In genomic region chr10:93763074-93763473, GRCm38 (mm10) we compare ENCODE assay signal across 8 mouse cellular contexts.
DNase-seq lines count a peak whose midpoint lies in the region; ATAC-seq lines count a peak whose summit lies in the region.

No protein-coding gene starts in this region.

- no peak overlapping the region for H3K4me3 ChIP-seq in forebrain, embryonic 10.5 days
- no peak overlapping the region for H3K4me3 ChIP-seq in forebrain, embryonic 12.5 days (replicated peaks)
- H3K4me3 ChIP-seq in neural tube, embryonic 15.5 days (replicated peaks), result no peak overlapping the region

- no peaks in the 10 kb centered on the region for H3K9me3 ChIP-seq in forebrain, embryonic 10.5 days
- no peaks in the 10 kb centered on the region for H3K9me3 ChIP-seq in forebrain, embryonic 12.5 days
- H3K9me3 ChIP-seq in neural tube, embryonic 15.5 days (replicated peaks), result no peaks in the 10 kb centered on the region

- peaks cover 14% of the 10 kb centered on the region for H3K4me1 ChIP-seq in forebrain, embryonic 10.5 days
- peaks cover 2% of the 10 kb centered on the region for H3K4me1 ChIP-seq in forebrain, embryonic 12.5 days
- H3K4me1 ChIP-seq in neural tube, embryonic 15.5 days, result no peaks in the 10 kb centered on the region

- ATAC-seq in forebrain, embryonic 12.5 days (ENCODE audit: low FRiP score), result no peak
- no peak for ATAC-seq in neural tube, embryonic 15.5 days (ENCODE audit: low FRiP score)

- no peak overlapping the region for H3K27ac ChIP-seq in forebrain, embryonic 10.5 days
- H3K27ac ChIP-seq in forebrain, embryonic 12.5 days, result no peak overlapping the region
- no peak overlapping the region for H3K27ac ChIP-seq in neural tube, embryonic 15.5 days (replicated peaks)

- H3K4me2 ChIP-seq in forebrain, embryonic 12.5 days, result no peak overlapping the region
- no peak overlapping the region for H3K4me2 ChIP-seq in neural tube, embryonic 15.5 days

- peaks cover 14% of the 10 kb centered on the region for H3K27me3 ChIP-seq in forebrain, embryonic 10.5 days (ENCODE audit: poor library complexity, severe bottlenecking)
- H3K27me3 ChIP-seq in forebrain, embryonic 12.5 days, result 0 out of 2 replicates have a peak, but pooled peaks cover 4% of the 10 kb centered on the region
- H3K27me3 ChIP-seq in neural tube, embryonic 15.5 days (replicated peaks), result no peaks in the 10 kb centered on the region; the same call in 1 of the 2 replicates

- H3K9ac ChIP-seq in forebrain, embryonic 12.5 days, result no peak overlapping the region
- H3K9ac ChIP-seq in neural tube, embryonic 15.5 days (replicated peaks), result no peak overlapping the region

- 38% methylated on average over 5 of the region's 5 CpGs for WGBS in forebrain, embryonic 10.5 days
- WGBS in forebrain, embryonic 12.5 days, result 36% methylated on average over 5 of the region's 5 CpGs
- 42% methylated on average over 5 of the region's 5 CpGs for WGBS in neural tube, embryonic 15.5 days

- peak; percentile 53 for DNase-seq in forebrain, embryonic 10.5 days (ENCODE audit: extremely low spot score, low spot score)
- peak; percentile 48 for DNase-seq in neural tube, embryonic 10.5 days (ENCODE audit: extremely low spot score, low spot score)
- DNase-seq in embryo, embryonic 9.5 days (ENCODE audit: extremely low spot score), result peak; percentile 52
- DNase-seq in lung, postnatal 25 days (ENCODE audit: low spot score), result peak; percentile 37
- DNase-seq in thymus, postnatal 10 days (ENCODE audit: low spot score in 2 of 2), result peak; percentile 16 to 53
- DNase-seq in layer of hippocampus, adult 11-12 months (ENCODE audit: low spot score), result no peak

- H3K36me3 ChIP-seq in forebrain, embryonic 10.5 days (replicated peaks), result no peaks in the 10 kb centered on the region
- H3K36me3 ChIP-seq in forebrain, embryonic 12.5 days (replicated peaks), result no peaks in the 10 kb centered on the region
- H3K36me3 ChIP-seq in neural tube, embryonic 15.5 days, result no peaks in the 10 kb centered on the region
